In genomic region chr3:9341244-9341643, GRCm38 (mm10) we compare ENCODE assay signal across 9 mouse cellular contexts.
DNase-seq lines count a peak whose midpoint lies in the region; ATAC-seq lines count a peak whose summit lies in the region.
"Had no signal": no experiment of that assay in that cellular context is flagged by ENCODE, and none has a peak within 500 bp of the region (broad histone marks: within the 10 kb centered on the region; RNA-seq: fewer than 3 reads in every experiment).

No protein-coding gene starts in this region.

- H3K9ac ChIP-seq in heart, embryonic 12.5 days, result no peak overlapping the region
- H3K9ac ChIP-seq in hindbrain, embryonic 14.5 days, result peak overlapping the region; percentile 59; the same call in 1 of the 2 replicates

- H3K4me3 ChIP-seq in heart, embryonic 12.5 days, result no peak overlapping the region
- H3K4me3 ChIP-seq in embryonic facial prominence, embryonic 10.5 days, result peak overlapping the region; percentile 55
- peak overlapping the region; percentile 29 for H3K4me3 ChIP-seq in hindbrain, embryonic 14.5 days (replicated peaks; ENCODE audit: low read length)
- H3K4me3 ChIP-seq in midbrain, embryonic 10.5 days, result peak overlapping the region; percentile 48; the same call in 1 of the 2 replicates

- no peak for ATAC-seq in heart, embryonic 12.5 days (ENCODE audit: insufficient number of reproducible peaks, low FRiP score)
- no peak for ATAC-seq in hindbrain, embryonic 14.5 days (ENCODE audit: low FRiP score)

- DNase-seq in heart, adult 9 months (ENCODE audit: low spot score in 2 of 2), result no peak
- no peak for DNase-seq in embryonic facial prominence, embryonic 10.5 days (ENCODE audit: low spot score)
- no peak for DNase-seq in hindbrain, embryonic 14.5 days (ENCODE audit: low spot score)
- DNase-seq in midbrain, embryonic 10.5 days (ENCODE audit: low spot score), result no peak
- DNase-seq in ovary, adult 18-20 months (ENCODE audit: low spot score), result no peak
- DNase-seq in MN1 (ENCODE audit: low spot score), result no peak
- DNase-seq in adrenal gland, postnatal 25 days, result no peak

- peak overlapping the region; percentile 90 for H3K4me2 ChIP-seq in heart, embryonic 12.5 days
- peak overlapping the region; percentile 75 for H3K4me2 ChIP-seq in hindbrain, embryonic 14.5 days (replicated peaks)

- no peak overlapping the region for H3K27ac ChIP-seq in heart, embryonic 12.5 days (ENCODE audit: poor library complexity, severe bottlenecking)
- H3K27ac ChIP-seq in embryonic facial prominence, embryonic 10.5 days (replicated peaks), result no peak overlapping the region
- no peak overlapping the region for H3K27ac ChIP-seq in hindbrain, embryonic 14.5 days
- no peak overlapping the region for H3K27ac ChIP-seq in midbrain, embryonic 10.5 days (replicated peaks)
- H3K27ac ChIP-seq: left cerebral cortex, adult 2 months had no signal

- no peaks in the 10 kb centered on the region for H3K9me3 ChIP-seq in heart, embryonic 12.5 days (replicated peaks)
- H3K9me3 ChIP-seq in embryonic facial prominence, embryonic 10.5 days, result no peaks in the 10 kb centered on the region
- no peaks in the 10 kb centered on the region for H3K9me3 ChIP-seq in hindbrain, embryonic 14.5 days (ENCODE audit: control insufficient read depth, low read length)
- H3K9me3 ChIP-seq in midbrain, embryonic 10.5 days (replicated peaks), result no peaks in the 10 kb centered on the region

- no peaks in the 10 kb centered on the region for H3K36me3 ChIP-seq in heart, embryonic 12.5 days
- H3K36me3 ChIP-seq in embryonic facial prominence, embryonic 10.5 days (replicated peaks), result no peaks in the 10 kb centered on the region
- H3K36me3 ChIP-seq in hindbrain, embryonic 14.5 days (replicated peaks; ENCODE audit: control insufficient read depth, insufficient read depth), result no peaks in the 10 kb centered on the region
- no peaks in the 10 kb centered on the region for H3K36me3 ChIP-seq in midbrain, embryonic 10.5 days

- H3K27me3 ChIP-seq in heart, embryonic 12.5 days (replicated peaks), result 0 out of 2 replicates have a peak, but pooled peaks cover 7% of the 10 kb centered on the region
- peaks cover 49% of the 10 kb centered on the region for H3K27me3 ChIP-seq in embryonic facial prominence, embryonic 10.5 days (replicated peaks; ENCODE audit: low read depth, poor library complexity, severe bottlenecking)
- peaks cover 20% of the 10 kb centered on the region for H3K27me3 ChIP-seq in hindbrain, embryonic 14.5 days (ENCODE audit: control insufficient read depth, insufficient read depth, low read length)
- H3K27me3 ChIP-seq in midbrain, embryonic 10.5 days (ENCODE audit: low read depth, poor library complexity, severe bottlenecking), result peaks cover 52% of the 10 kb centered on the region

- 40% methylated on average over 4 of the region's 4 CpGs for WGBS in heart, embryonic 12.5 days
- WGBS in embryonic facial prominence, embryonic 10.5 days, result 29% methylated on average over 4 of the region's 4 CpGs
- 28% methylated on average over 4 of the region's 4 CpGs for WGBS in hindbrain, embryonic 14.5 days
- WGBS in midbrain, embryonic 10.5 days, result 22% methylated on average over 4 of the region's 4 CpGs

- peaks cover 19% of the 10 kb centered on the region for H3K4me1 ChIP-seq in heart, embryonic 12.5 days (replicated peaks)
- H3K4me1 ChIP-seq in embryonic facial prominence, embryonic 10.5 days, result peaks cover 38% of the 10 kb centered on the region
- H3K4me1 ChIP-seq in hindbrain, embryonic 14.5 days (replicated peaks; ENCODE audit: control insufficient read depth, insufficient read depth, low read length), result peaks cover 11% of the 10 kb centered on the region
- H3K4me1 ChIP-seq in midbrain, embryonic 10.5 days, result peaks cover 50% of the 10 kb centered on the region
